Mouse (Mus musculus) kidney, postnatal 14 days (tissue): ENCODE data around the gene Tbc1d30.
A peak's percentile ranks its signal among the peaks of the same experiment; 100 is the strongest.

Experiments used
- DNase-seq: peaks from one replicate; pipeline ENCODE4 v3.0.0; 2022; ENCODE audit warnings: mixed read lengths

Gene Tbc1d30

GRCm38 (mm10) chr10:121351066-121351581 is at the start of gene Tbc1d30:
Gene Tbc1d30, minus strand, starts transcription at chr10:121351278.
- peak; percentile 79 for DNase-seq

GRCm38 (mm10) chr10:121398599-121398998 is 47.5 kb upstream of the Tbc1d30 start:
- DNase-seq = no peak

GRCm38 (mm10) chr10:121395542-121396176 is 44.6 kb upstream of the Tbc1d30 start:
- DNase-seq = no peak

GRCm38 (mm10) chr10:121394789-121395325 is 43.8 kb upstream of the Tbc1d30 start:
- DNase-seq = no peak

- DNase-seq = no peak
Measured at GRCm38 (mm10) chr10:121394270-121394669, 43.2 kb upstream of the Tbc1d30 start.

- DNase-seq = no peak
Measured at GRCm38 (mm10) chr10:121391901-121392300, 40.8 kb upstream of the Tbc1d30 start.

GRCm38 (mm10) chr10:121390602-121391001 is 39.5 kb upstream of the Tbc1d30 start:
- no peak for DNase-seq

GRCm38 (mm10) chr10:121386347-121386746 is 35.3 kb upstream of the Tbc1d30 start:
- DNase-seq = no peak

GRCm38 (mm10) chr10:121385695-121386094 is 34.6 kb upstream of the Tbc1d30 start:
- no peak for DNase-seq

GRCm38 (mm10) chr10:121384710-121385109 is 33.6 kb upstream of the Tbc1d30 start:
- no peak for DNase-seq

GRCm38 (mm10) chr10:121381280-121381679 is 30.2 kb upstream of the Tbc1d30 start:
- no peak for DNase-seq

- DNase-seq = no peak
Measured at GRCm38 (mm10) chr10:121379387-121379786, 28.3 kb upstream of the Tbc1d30 start.

GRCm38 (mm10) chr10:121376530-121377271 is 25.6 kb upstream of the Tbc1d30 start:
- no peak for DNase-seq

GRCm38 (mm10) chr10:121375649-121376493 is 24.8 kb upstream of the Tbc1d30 start:
- no peak for DNase-seq

GRCm38 (mm10) chr10:121374693-121375620 is 23.9 kb upstream of the Tbc1d30 start:
- no peak for DNase-seq

- no peak for DNase-seq
Measured at GRCm38 (mm10) chr10:121374013-121374412, 22.9 kb upstream of the Tbc1d30 start.

- no peak for DNase-seq
Measured at GRCm38 (mm10) chr10:121370777-121371176, 19.7 kb upstream of the Tbc1d30 start.

GRCm38 (mm10) chr10:121368783-121369465 is 17.8 kb upstream of the Tbc1d30 start:
- no peak for DNase-seq

GRCm38 (mm10) chr10:121367780-121368179 is 16.7 kb upstream of the Tbc1d30 start:
- no peak for DNase-seq

- no peak for DNase-seq
Measured at GRCm38 (mm10) chr10:121367271-121367670, 16.2 kb upstream of the Tbc1d30 start.

- DNase-seq = peak; percentile 56
Measured at GRCm38 (mm10) chr10:121365781-121366272, 14.7 kb upstream of the Tbc1d30 start.
